Mouse (Mus musculus): ENCODE results near the gene Pdzrn3.

Gene Pdzrn3

DNA sequence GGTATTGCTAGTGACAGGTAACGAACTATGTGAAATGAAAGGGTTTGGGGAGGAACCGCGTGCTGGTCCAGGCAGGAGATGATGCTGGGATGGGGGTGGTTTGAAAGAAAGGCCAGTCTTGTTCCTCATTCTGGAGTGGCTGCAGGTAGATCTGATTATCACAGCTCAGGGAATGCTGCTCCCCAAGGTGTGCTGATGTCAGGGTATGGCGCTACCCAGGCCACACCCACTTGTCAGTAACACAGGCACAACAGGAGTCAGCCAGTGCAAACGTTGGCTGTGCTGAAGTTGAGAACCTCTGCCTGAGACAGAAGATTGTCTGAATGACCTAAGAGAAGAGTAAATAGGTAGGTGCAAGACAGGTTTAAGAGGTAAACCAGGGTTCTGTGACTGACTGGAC, 4.7 kb downstream of the Pdzrn3 start:
- DNase-seq (ENCODE audit: low spot score in 2 of 2) = no peak

- DNase-seq (ENCODE audit: low spot score in 2 of 2) = peak; percentile 20 to 53
Measured at GRCm38 (mm10) chr6:101366809-101367602, 10.7 kb downstream of the Pdzrn3 start.

GRCm38 (mm10) chr6:101365795-101366194, 11.9 kb downstream of the Pdzrn3 start:
- DNase-seq (ENCODE audit: low spot score in 2 of 2) = no peak

DNA sequence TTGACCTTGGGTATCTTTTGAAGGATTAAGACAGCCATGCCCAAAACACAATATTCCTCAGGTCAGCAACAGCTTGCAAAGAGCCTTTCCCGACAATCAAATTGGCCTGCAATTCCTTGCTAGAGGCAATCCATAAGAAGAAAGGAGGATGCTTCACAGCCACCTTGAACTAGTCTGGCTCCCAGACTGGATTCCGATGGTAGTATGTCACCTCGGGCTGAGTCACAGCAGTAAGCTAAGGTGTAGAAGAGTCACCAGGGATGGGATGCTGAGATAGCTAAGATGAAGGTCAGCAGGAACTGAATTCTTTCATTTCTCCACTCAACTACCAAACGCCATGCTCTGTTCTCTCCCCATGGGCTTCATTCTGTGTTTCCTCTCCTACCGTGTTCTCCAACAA, 13.8 kb downstream of the Pdzrn3 start:
- no peak for DNase-seq (ENCODE audit: low spot score in 2 of 2)

- peak in 1 of 2 experiments; percentile 29 for DNase-seq (ENCODE audit: low spot score in 2 of 2)
Measured at GRCm38 (mm10) chr6:101362728-101363127, 15.0 kb downstream of the Pdzrn3 start.

DNA sequence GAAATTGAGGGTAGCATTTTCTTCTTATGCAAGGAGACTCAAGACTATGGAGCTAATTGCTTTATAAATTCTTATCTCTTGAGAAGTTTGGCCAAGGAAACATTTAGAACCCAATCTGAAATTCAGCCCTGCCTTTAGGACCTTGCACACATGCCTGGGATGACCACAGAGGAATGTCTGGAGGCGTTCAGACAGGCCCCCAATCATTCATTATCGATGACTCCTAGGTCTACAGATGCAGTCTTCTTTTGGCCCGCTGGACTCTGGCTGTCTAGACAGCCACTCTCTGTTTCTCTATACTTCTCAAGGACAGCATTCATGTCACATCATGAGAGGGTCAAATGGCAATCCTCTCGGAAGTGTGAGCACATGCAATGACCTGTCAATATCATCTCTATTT, 15.4 kb downstream of the Pdzrn3 start:
- DNase-seq (ENCODE audit: low spot score in 2 of 2) = no peak

DNA sequence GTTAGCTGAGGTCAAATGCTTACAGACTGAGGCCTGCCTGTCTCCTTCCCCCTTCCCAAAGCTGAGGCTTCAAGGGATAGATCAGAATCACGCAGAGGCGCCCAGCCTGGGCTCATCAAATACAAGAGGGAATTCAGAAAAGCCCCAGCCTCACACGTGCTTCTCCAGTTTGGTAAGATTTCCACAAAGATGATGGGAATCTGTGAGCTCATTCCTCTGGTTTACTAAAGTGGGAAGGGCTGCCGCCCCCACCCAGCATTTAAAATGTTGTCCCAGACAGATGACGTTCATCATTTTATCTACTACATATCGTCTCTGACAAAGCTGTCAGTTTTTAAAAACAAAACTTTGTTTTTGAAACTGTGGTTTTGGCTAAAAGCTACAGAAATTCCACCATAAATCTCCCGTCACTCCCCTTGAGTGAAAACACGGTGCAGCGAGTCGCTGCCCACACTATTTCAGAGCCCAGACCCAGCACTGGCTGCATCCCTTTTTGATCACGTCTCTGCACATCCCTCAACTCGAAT, 17.4 kb downstream of the Pdzrn3 start:
- no peak for DNase-seq (ENCODE audit: low spot score in 2 of 2)

DNA sequence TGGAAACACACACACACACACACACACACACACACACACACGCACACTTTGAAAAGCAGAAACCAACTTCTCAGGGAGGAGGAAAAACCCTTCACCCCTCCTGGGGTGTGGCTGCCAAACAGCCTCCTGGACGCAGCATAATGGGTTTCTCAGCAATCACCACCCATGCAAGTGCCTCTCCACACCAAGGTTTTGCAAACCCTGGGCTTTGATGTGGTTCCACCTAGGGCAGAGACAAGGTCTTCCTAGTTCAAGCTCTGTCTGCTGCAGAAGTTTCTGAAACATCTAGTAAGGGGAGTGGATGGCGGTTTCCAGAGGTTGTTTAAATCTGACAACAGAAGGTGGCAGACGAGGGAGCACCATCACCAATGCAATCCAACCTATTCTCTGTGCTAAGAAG, 18.1 kb downstream of the Pdzrn3 start:
- no peak for DNase-seq (ENCODE audit: low spot score in 2 of 2)

DNA sequence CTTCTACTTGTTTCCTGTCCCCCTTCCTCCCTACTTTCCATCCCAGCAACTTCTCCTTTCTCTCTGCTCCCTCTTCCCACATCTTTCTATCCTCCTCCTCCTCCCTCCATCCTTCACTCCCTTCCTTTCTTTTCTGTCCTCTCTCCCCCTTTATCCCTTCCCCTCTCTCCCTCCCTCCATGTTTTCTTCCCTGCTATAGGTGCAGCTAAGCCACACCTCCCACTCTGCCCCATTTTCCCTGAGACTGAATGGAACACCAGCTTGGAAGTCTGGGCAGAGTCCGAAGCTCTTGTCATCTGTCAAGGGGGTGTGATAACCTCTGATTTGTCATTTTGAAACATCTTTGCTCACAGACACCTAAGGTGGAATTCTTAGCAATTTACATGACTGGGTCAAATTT, 22.8 kb downstream of the Pdzrn3 start:
- DNase-seq (ENCODE audit: low spot score in 2 of 2) = no peak

DNA sequence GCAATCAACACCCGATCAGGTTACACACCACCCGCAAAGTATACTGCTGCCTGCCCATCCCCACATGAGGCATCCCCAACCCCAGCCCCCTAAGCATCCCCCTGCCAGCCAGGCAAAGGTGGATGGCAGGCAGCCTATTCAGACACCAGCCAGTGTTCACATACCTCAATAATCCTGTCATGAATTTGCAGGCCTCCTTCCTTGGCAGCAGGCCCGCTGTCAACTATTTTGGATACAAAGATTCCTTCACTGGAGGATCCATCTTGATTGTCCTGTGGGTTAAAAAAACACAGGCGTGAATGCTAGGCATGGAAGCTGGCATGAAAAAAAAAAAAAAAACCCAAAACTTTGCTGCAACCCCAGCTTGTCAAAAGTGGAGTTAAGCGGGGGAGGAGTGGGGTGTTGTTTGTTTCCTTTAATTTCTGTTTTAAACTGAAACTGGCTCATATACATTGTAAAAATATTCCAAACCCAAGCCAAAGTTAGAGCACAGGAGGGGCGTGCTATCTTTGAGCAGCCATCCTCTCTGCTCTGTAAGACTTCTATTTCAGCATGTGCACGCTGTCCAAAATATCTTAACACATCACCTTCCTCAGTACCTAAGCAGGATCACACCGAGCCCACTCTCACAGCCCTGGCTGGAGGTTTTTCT, 23.3 kb downstream of the Pdzrn3 start:
- peak; percentile 37 to 57 for DNase-seq (ENCODE audit: low spot score in 2 of 2)

- DNase-seq (ENCODE audit: low spot score in 2 of 2) = no peak
Measured at GRCm38 (mm10) chr6:101353701-101354100, 24.0 kb downstream of the Pdzrn3 start.

DNA sequence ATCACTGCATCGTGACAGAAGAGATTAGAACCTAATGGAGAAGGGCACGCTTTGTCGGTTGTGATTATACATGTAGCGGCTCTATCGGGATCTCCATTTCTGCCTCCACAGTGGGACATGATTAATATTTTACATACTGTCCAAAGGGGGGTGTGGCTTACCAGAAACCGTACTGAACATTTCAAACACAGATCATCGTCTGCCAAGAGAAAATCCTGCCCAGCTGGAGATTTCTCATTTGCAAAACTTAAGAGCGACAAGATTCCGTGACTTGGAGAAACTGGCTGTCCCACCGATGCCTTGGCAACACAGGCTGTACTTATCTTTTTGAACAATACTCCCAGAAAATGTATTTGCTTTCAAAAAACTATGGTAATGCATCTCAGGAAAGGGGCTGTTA, 25.1 kb downstream of the Pdzrn3 start:
- DNase-seq (ENCODE audit: low spot score in 2 of 2) = no peak

GRCm38 (mm10) chr6:101351100-101351499, 26.6 kb downstream of the Pdzrn3 start:
- DNase-seq (ENCODE audit: low spot score in 2 of 2) = peak; percentile 33 to 52

DNA sequence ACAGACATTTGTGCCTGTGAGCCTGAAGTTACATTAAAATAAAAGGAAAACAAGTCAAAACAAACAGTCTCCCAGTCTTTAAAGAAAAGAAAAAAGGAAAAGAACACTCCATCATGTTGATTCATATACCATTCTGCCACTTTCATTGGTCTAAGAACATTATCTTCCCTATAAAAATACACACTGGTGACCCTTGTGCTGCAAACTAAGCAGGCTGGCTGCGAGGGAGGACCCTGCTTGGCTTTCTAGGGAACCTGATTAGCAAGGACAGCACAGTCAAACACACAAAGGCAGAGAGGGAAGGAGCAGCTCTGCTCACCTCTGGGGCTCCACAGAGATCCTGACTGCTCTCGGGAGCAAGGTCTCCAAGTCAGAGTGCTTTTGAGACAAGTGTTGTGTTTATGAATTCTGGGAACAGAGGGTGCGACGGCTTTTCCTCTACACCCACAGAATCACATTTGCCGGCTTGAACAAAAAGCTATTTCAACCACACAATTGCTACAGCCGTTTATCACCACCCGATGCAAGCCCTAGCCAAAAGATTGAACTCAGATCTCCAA, 27.2 kb downstream of the Pdzrn3 start:
- no peak for DNase-seq (ENCODE audit: low spot score in 2 of 2)

DNA sequence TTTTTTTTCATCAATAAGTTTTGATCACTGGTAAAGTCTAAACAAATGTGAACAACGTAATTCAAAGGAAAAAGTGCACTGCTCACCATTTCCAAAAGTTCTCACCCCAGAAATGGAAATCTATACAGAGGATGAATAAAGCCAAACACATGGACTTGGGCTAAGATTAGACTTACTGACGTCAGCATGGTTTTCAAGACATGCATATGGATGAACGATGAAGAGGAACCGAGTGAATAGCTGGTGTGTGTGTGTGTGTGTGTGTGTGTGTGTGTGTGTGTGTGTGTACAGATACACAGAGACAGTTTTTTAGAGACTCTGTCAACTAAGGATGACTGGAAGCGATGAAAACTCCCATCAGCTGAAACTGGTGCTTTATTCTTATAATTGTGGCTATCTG, 29.2 kb downstream of the Pdzrn3 start:
- no peak for DNase-seq (ENCODE audit: low spot score in 2 of 2)

DNA sequence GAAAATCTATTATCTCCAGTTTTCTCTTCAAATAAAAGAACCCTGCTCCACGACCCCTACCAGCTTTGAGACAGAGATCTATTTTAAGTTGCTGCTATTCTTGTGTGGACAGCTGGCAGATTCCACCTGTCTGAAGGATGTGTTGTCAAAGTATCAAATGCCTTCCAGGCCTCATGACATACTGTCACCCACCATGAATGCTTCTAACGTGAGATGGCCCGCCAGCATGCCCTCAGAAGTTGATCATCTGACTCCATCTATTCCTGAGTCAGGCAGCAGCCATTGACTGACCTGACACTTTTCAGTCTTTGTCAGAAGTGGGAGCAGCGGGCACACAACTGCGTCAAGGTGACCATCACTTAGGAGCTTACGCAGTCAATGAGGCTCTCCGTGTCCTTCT, 37.6 kb downstream of the Pdzrn3 start:
- no peak for DNase-seq (ENCODE audit: low spot score in 2 of 2)

DNA sequence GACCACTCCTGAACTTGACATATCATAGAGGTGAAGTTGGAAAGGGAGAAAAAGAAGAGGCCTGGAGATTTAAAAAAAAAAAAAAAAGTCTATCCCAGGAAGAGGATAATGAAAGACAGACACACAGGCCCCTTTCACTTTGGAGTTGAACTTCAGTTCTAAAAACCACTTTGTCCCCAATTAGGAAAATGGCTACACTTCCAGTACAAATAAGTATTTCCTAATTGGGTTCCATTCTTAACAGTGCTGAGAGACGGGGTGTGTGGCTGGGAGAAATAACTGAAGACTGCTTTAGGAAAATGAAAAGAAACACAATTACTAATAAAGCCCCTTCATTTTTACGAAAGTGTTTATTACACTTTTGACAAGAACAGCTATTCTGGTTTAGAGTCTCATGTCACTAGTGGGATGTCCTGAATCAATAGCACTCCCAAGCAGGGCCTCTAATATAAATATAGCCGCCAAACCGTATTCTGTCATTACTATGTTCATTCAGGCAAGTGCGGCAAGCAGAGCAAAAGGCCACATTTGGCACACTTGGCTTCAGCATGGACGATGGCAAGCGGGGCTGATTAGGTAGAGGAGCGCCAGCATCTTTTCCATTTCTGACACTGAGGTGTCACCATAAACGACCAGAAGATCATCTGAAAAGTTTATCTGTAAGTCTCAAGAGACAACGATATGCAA, 39.7 kb downstream of the Pdzrn3 start:
- no peak for DNase-seq (ENCODE audit: low spot score in 2 of 2)

DNA sequence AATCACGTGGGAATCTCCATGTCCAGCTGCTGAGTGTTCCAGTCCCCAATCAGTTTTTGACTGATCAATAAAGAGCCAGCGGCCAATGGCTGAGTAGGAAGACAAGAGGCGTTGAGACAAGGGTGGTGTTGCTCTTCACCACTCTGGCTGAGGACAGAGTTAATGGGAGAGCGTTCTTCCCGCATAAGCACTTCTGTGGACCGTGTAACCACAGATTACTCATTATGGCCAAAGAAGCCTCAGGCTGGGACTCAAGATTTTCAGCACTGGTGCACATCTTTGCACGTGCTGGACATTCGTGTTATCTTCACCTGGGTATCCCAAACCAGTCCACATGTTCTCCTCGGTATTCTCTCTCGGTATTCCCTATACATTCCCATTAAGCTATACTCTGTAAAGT, 41.0 kb downstream of the Pdzrn3 start:
- no peak for DNase-seq (ENCODE audit: low spot score in 2 of 2)

DNA sequence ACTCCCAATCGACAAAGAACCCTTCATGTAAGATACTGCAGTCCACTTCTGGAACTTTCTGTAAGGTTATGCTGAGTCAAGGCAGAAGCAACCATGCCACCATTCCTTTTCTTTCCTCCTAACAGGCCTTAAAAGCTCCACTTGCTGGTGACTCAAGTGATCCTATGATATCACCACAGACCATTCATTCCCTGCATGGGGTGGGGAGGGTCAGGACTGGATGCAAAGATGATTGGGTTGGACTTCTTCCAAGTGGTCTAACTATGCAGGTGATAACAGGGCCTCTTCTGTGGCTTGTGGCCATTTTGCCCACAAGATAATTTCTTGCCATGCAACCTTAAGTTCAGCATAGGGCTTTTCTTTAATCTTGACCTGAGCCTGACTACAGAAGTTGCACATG, 42.0 kb downstream of the Pdzrn3 start:
- DNase-seq (ENCODE audit: low spot score in 2 of 2) = no peak

- DNase-seq (ENCODE audit: low spot score in 2 of 2) = no peak
Measured at GRCm38 (mm10) chr6:101334495-101334894, 43.2 kb downstream of the Pdzrn3 start.

DNA sequence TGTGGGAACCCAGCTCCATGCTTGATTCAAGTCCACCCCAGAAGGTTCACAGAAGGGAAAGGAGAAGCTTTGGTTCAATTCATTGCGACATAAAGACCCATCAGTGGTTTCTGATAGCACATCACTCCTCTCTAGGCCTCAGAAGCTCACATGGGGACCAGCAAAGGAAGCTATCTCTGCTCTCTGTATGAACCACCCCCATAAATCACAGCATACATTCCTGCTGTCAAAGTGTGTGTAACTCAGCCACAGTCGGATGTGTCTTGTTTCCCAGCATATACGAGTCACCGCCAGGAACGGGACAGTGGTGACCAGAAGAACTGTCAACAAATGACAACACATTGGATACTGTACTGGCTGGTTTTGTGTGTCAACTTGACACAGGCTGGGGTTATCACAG, 47.3 kb downstream of the Pdzrn3 start:
- no peak for DNase-seq (ENCODE audit: low spot score in 2 of 2)

DNA sequence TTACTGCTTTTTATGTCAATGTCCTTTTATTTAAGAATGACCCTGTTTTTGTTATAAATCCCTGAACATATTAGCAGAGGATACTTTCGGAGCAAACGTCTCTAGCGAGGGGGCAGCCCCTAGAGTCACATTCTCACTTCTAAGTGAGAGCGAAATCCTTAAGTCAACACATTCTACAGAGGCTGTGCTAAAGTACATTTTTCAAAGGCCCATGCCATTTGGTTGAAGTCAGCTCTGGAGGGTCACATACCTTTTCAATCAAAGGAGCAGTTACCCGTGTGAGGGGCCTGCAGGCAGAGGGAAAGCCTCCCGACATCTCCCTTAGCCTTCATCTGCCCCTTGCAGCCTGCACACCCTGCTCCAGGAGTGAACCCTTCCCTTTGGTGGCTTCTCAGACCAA, 48.2 kb downstream of the Pdzrn3 start:
- no peak for DNase-seq (ENCODE audit: low spot score in 2 of 2)
